9 mouse cellular contexts compared by ENCODE assay signal in genomic region chr6:91076249-91076648, GRCm38 (mm10). TPM values are rescaled to one million over a fixed set of nuclear protein-coding genes. Genes with fewer than 3 reads are reported as not detected.
DNase-seq lines count a peak whose midpoint lies in the region; ATAC-seq and TF ChIP-seq lines count a peak whose summit lies in the region.
"Had no signal": no experiment of that assay in that cellular context is flagged by ENCODE, and none has a peak within 500 bp of the region (broad histone marks: within the 10 kb centered on the region; RNA-seq: fewer than 3 reads in every experiment).

No protein-coding gene starts in this region.

- peak; percentile 51; the same call in 1 of the 2 replicates for ATAC-seq in forebrain, embryonic 13.5 days
- no peak for ATAC-seq in forebrain, embryonic 12.5 days (ENCODE audit: low FRiP score)
- peak; percentile 50 for ATAC-seq in lung, postnatal 0 days
- no peak for ATAC-seq in liver, embryonic 11.5 days (replicated peaks; ENCODE audit: low FRiP score)

- H3K27ac ChIP-seq in forebrain, embryonic 13.5 days, result no peak overlapping the region
- H3K27ac ChIP-seq in forebrain, embryonic 12.5 days, result no peak overlapping the region
- H3K27ac ChIP-seq in lung, postnatal 0 days (ENCODE audit: low read length), result no peak overlapping the region
- H3K27ac ChIP-seq in liver, embryonic 11.5 days (ENCODE audit: low read depth, low read length), result no peak overlapping the region
- H3K27ac ChIP-seq: liver, embryonic 15.5 days had no signal

- TF ChIP-seq EP300 in lung, postnatal 0 days (IDR thresholded peaks at IDR 0.05), result no peak

- H3K27me3 ChIP-seq in forebrain, embryonic 13.5 days, result no peaks in the 10 kb centered on the region
- H3K27me3 ChIP-seq in forebrain, embryonic 12.5 days, result no peaks in the 10 kb centered on the region
- no peaks in the 10 kb centered on the region for H3K27me3 ChIP-seq in lung, postnatal 0 days (replicated peaks; ENCODE audit: insufficient read depth, low read length)
- no peaks in the 10 kb centered on the region for H3K27me3 ChIP-seq in liver, embryonic 11.5 days (replicated peaks; ENCODE audit: control insufficient read depth, insufficient read depth, low read length)
- H3K27me3 ChIP-seq: liver, embryonic 15.5 days had no signal

- H3K4me1 ChIP-seq in forebrain, embryonic 13.5 days, result no peaks in the 10 kb centered on the region
- no peaks in the 10 kb centered on the region for H3K4me1 ChIP-seq in forebrain, embryonic 12.5 days
- no peaks in the 10 kb centered on the region for H3K4me1 ChIP-seq in lung, postnatal 0 days (ENCODE audit: insufficient read depth, low read depth, low read length)
- H3K4me1 ChIP-seq in liver, embryonic 11.5 days (replicated peaks; ENCODE audit: control insufficient read depth, insufficient read depth, low read length), result no peaks in the 10 kb centered on the region
- H3K4me1 ChIP-seq: liver, embryonic 15.5 days had no signal

- no peak overlapping the region for H3K4me2 ChIP-seq in forebrain, embryonic 13.5 days
- no peak overlapping the region for H3K4me2 ChIP-seq in forebrain, embryonic 12.5 days
- H3K4me2 ChIP-seq in lung, postnatal 0 days (replicated peaks; ENCODE audit: low read depth, low read length), result no peak overlapping the region
- H3K4me2 ChIP-seq in liver, embryonic 11.5 days, result no peak overlapping the region
- H3K4me2 ChIP-seq: liver, embryonic 15.5 days had no signal

- no peak overlapping the region for H3K4me3 ChIP-seq in forebrain, embryonic 13.5 days
- H3K4me3 ChIP-seq in forebrain, embryonic 12.5 days (replicated peaks), result no peak overlapping the region
- H3K4me3 ChIP-seq in lung, postnatal 0 days (ENCODE audit: low read depth, low read length), result no peak overlapping the region
- H3K4me3 ChIP-seq in liver, embryonic 11.5 days (ENCODE audit: low read depth, low read length), result no peak overlapping the region
- H3K4me3 ChIP-seq: liver, embryonic 15.5 days had no signal

- no peak overlapping the region for H3K9ac ChIP-seq in forebrain, embryonic 13.5 days
- H3K9ac ChIP-seq in forebrain, embryonic 12.5 days, result no peak overlapping the region
- no peak overlapping the region for H3K9ac ChIP-seq in lung, postnatal 0 days (replicated peaks; ENCODE audit: low read depth)
- no peak overlapping the region for H3K9ac ChIP-seq in liver, embryonic 11.5 days (ENCODE audit: low read depth, low read length)
- H3K9ac ChIP-seq: liver, embryonic 15.5 days had no signal

- 85% methylated on average over 9 of the region's 9 CpGs for WGBS in forebrain, embryonic 13.5 days
- WGBS in forebrain, embryonic 12.5 days, result 92% methylated on average over 9 of the region's 9 CpGs
- WGBS in lung, postnatal 0 days, result 66% methylated on average over 9 of the region's 9 CpGs
- 84% methylated on average over 9 of the region's 9 CpGs for WGBS in liver, embryonic 11.5 days

- no peaks in the 10 kb centered on the region for H3K9me3 ChIP-seq in forebrain, embryonic 13.5 days (replicated peaks)
- 0 out of 2 replicates have a peak, but pooled peaks cover 6% of the 10 kb centered on the region for H3K9me3 ChIP-seq in forebrain, embryonic 12.5 days
- H3K9me3 ChIP-seq in lung, postnatal 0 days (ENCODE audit: low read length), result no peaks in the 10 kb centered on the region
- H3K9me3 ChIP-seq in liver, embryonic 11.5 days (ENCODE audit: control insufficient read depth, low read length), result no peaks in the 10 kb centered on the region

- intact Hi-C loops in heart, postnatal 36 days (cut with DNase I), result loop anchor here (10.0 kb wide), 1 partner anchor 191 kb away; no protein-coding TSS in a partner anchor

- peak; percentile 79 to 83 for DNase-seq in adrenal gland, postnatal 36 days
- DNase-seq in frontal cortex, postnatal 14 days (ENCODE audit: low spot score in 2 of 2), result peak; percentile 61 to 77
- peak; percentile 52 to 64 for DNase-seq in heart, postnatal 36 days
- DNase-seq in lung, postnatal 0 days (ENCODE audit: low spot score), result peak; percentile 37
- no peak for DNase-seq in liver, embryonic 11.5 days (ENCODE audit: low spot score)
- DNase-seq in thymus, postnatal 0 days (ENCODE audit: low spot score), result no peak

- no peak for TF ChIP-seq CTCF in lung, postnatal 0 days (IDR thresholded peaks at IDR 0.05)

- H3K36me3 ChIP-seq in forebrain, embryonic 13.5 days (ENCODE audit: poor library complexity, severe bottlenecking), result peaks cover 76% of the 10 kb centered on the region
- peaks cover 40% of the 10 kb centered on the region for H3K36me3 ChIP-seq in forebrain, embryonic 12.5 days (replicated peaks)
- H3K36me3 ChIP-seq in lung, postnatal 0 days (ENCODE audit: insufficient read depth, low read length), result no peaks in the 10 kb centered on the region
- peaks cover 29% of the 10 kb centered on the region for H3K36me3 ChIP-seq in liver, embryonic 11.5 days (ENCODE audit: control insufficient read depth, insufficient read depth, low read length)

RNA-seq across cellular contexts. Expression of gene Nup210, which starts 40.4 kb away (rescaled TPM):
- polyA plus RNA-seq in forebrain, embryonic 13.5 days (2015; fragmentation: Nextera tagmentation; extraction: Ambion mirVana), result 17.1 and 23.7 TPM in 2 replicates
- polyA plus RNA-seq in forebrain, embryonic 12.5 days (2016; fragmentation: Nextera tagmentation; extraction: Ambion mirVana), result 32.7 and 37.9 TPM in 2 replicates
- 1 to 10 TPM; 3.6 to 6.2 TPM for total RNA-seq in adrenal gland, postnatal 36 days (2021)
- 1 to 10 TPM; 2.3 to 4.8 TPM for total RNA-seq in heart, postnatal 36 days (2021)
- 5.8 and 7.0 TPM in 2 replicates for polyA plus RNA-seq in lung, postnatal 0 days (2015; fragmentation: Nextera tagmentation; extraction: Ambion mirVana)
- 53.5 and 58.3 TPM in 2 replicates for polyA plus RNA-seq in liver, embryonic 11.5 days (2014; fragmentation: Nextera tagmentation; extraction: Ambion mirVana)
- 36.0 and 37.9 TPM in 2 replicates for polyA plus RNA-seq in thymus, postnatal 0 days (2015; fragmentation: Nextera tagmentation; extraction: Ambion mirVana)

Comparison
In these comparisons a context has a peak if more than half of its experiments do, and no peak if none do; other contexts are left out.
1. ATAC-seq: peak in forebrain, embryonic 13.5 days (single experiment) and lung, postnatal 0 days (single experiment); none in forebrain, embryonic 12.5 days (single experiment) and liver, embryonic 11.5 days (single experiment).
2. DNase-seq: peak in adrenal gland, postnatal 36 days (2 of 2), frontal cortex, postnatal 14 days (2 of 2), heart, postnatal 36 days (2 of 2) and lung, postnatal 0 days (single experiment); none in liver, embryonic 11.5 days (single experiment) and thymus, postnatal 0 days (single experiment).